Mouse (Mus musculus) CD8-positive naive resting alpha-beta T cell, adult 2 months (primary cell): Measurements from ENCODE around the gene Rfc1.
"Not testable (repeated sequence)": the region's sequence is repeated elsewhere in the genome, so short reads cannot be mapped to it uniquely, and the experiment has no call there.

Experiments
- DNase-seq, 2 experiments: peaks; one replicate each; pipeline ENCODE4 v3.0.0; 2022; ENCODE audit warnings: low read depth in 2 of 2, low spot score in 2 of 2

Gene Rfc1

GRCm38 (mm10) chr5:65300121-65300520, 35.3 kb downstream of the Rfc1 start:
- no peak for DNase-seq

DNA sequence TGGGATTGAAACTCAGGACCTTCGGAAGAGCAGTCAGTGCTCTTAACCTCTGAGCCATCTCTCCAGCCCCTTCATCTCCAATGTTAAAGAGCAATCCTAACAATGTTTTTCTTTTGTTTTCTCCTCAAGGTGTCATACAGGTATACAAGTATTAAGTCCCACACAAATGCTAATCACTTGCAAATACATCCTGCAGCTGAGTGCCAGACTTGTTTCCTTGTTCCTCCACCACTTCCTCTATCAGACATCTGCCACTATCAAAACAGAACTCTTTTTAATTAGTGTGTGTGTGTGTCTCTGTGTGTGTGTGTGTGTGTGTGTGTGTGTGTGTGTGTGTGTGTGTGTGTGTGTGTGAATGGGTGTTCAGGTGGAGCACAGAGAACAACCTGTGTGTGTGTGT, 35.8 kb downstream of the Rfc1 start:
- DNase-seq: not testable (repeated sequence)

GRCm38 (mm10) chr5:65298167-65298950, 37.1 kb downstream of the Rfc1 start:
- DNase-seq: no peak

DNA sequence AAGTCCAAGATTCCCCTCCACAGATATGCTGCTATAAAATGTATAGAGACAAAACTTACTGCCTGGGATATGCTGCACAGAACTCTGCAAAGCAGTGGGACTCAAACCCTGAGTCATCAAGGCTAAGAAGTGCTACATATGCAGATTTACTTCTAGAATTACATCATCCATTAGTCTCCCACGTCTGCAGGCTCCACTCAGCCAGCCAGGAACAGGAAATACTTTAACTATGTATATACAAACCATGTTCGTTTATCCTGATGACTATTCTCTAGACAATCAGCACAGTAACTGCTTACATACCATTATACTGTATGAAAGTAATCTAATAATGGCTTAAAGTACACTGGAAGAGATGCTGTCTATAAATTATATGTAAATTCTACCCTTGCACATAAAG, 41.2 kb downstream of the Rfc1 start:
- DNase-seq: no peak

GRCm38 (mm10) chr5:65293627-65294026, 41.8 kb downstream of the Rfc1 start:
- DNase-seq: no peak

DNA sequence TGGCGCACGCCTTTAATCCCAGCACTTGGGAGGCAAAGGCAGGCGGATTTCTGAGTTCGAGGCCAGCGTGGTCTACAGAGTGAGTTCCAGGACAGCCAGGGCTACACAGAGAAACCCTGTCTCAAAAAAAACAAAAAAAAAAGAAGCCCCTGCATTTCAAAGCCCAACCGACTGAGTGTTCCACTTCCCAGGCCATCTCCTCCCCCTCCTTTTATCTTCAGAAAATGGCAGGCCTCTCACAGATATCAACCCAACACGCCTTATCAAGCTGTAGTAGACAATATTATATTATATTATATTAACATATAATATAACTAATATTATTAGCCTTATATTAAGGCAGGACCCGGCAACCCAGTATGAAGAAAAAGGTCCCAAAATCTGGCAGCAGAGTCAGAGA, 46.5 kb downstream of the Rfc1 start:
- not testable (repeated sequence) for DNase-seq

GRCm38 (mm10) chr5:65287751-65288701, 47.4 kb downstream of the Rfc1 start:
- DNase-seq: no peak

DNA sequence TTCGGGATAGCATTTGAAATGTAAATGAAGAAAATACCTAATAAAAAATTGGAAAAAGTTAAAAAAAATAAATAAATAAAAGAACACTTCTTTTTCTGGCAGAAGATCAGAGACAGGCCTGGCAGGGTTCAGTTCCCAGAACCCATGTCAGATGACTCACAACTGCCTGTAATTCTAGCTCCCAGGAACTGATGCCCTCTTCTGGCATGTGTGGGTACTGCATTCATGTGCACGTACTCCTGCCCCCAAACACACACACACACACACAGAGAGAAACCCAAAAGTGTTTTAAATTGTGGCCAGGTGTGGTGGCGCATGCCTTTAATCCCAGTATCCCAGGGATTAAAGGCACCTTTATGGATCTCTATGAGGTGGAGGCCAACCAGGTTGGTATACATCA, 51.3 kb downstream of the Rfc1 start:
- DNase-seq: peak in 1 of 2 experiments; percentile 51

DNA sequence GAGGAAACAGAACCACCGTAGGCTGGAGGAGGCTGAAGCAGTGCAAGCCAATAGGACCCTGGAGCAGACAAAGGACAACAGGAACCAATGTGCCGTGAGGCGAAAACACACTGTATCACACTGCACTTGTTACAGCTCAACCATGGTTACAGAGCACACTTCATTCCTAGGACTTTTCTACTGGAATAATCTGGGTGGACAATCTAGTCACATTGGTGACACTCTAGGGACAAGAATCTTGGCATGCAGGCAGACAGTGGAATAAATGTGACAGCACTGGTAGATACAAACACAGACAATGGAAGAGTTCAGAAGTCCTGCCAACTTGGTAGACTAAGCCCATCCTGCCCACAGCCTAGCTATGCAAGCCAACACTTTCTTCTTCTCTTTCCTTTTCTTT, 54.3 kb downstream of the Rfc1 start:
- no peak for DNase-seq

DNA sequence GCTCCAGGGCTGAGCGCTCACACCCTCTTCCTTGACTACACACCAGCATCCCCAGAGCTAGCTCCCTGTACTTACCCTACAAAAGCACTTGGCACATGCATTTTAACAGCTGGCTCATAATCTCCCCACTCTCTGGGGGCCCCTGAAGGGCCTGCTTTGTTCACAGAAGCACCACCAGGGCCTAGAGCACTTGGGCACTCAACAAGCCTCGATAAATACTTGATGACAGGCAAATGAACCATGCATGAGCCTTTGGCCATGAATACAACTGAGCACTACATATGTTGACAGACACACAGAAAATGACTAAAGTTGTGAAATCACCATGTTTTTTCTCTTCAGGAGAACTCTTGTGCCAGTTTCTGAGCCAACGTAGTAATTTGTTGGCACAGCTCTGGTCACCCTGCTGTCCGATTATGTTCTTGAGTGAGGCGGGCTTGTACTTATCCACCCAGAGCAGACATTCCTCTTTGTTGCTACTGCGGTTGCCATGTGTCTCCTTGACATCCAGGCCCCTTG, 56.3 kb downstream of the Rfc1 start:
- no peak for DNase-seq

- DNase-seq: no peak
Observed at GRCm38 (mm10) chr5:65273966-65274365, 61.5 kb downstream of the Rfc1 start.

- DNase-seq: no peak
Observed at GRCm38 (mm10) chr5:65257910-65258505, 77.5 kb downstream of the Rfc1 start.

DNA sequence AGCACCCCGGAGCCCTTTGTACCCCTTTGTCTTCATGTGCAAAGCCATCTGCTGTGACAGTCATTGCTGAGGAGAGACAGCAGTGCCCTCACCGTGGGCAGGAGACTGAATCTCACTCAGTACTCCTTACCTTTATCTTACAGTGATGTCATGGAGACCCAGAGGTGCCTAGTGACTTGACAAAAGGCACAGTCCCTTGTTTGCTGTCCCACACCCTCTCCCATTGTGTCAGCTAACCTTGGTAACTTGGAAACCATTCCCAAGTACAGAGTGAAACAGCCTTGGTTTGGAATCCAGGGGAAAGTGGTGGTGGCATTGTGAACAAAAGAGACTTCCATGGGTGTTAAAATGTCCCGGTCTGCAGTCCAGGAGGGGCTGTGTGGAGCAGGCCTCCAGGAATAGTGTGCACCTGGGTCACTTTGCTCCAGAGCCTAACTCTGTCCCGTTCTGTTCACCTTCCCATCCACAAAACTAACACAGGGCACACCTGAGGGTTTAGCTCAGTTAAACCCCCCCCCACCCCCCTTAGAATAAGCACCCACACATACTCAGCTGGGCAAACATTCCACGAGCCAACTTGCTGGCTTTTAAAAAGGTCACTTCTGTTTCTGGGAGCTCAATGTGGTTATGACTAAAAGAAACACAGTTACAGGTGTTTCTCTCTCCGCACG, 85.2 kb downstream of the Rfc1 start:
- no peak for DNase-seq

GRCm38 (mm10) chr5:65247296-65247695, 88.2 kb downstream of the Rfc1 start:
- no peak for DNase-seq

GRCm38 (mm10) chr5:65242740-65243139, 92.7 kb downstream of the Rfc1 start:
- DNase-seq: peak; percentile 14 to 26

GRCm38 (mm10) chr5:65231289-65232003, 104.0 kb downstream of the Rfc1 start:
- DNase-seq: no peak

GRCm38 (mm10) chr5:65224056-65224455, 111.4 kb downstream of the Rfc1 start:
- DNase-seq: no peak

- no peak for DNase-seq
Observed at GRCm38 (mm10) chr5:65221037-65221436, 114.4 kb downstream of the Rfc1 start.

GRCm38 (mm10) chr5:65217305-65218269, 117.9 kb downstream of the Rfc1 start:
- DNase-seq: peak in 1 of 2 experiments; percentile 17
